Mouse (Mus musculus): ENCODE measurements at regions not wholly inside any gene's neighbourhood (a gene's known extent, or its start where the extent isn't known, plus 50 kb on each side); places are given as distances from the start of the nearest gene placed in this dataset.

DNA sequence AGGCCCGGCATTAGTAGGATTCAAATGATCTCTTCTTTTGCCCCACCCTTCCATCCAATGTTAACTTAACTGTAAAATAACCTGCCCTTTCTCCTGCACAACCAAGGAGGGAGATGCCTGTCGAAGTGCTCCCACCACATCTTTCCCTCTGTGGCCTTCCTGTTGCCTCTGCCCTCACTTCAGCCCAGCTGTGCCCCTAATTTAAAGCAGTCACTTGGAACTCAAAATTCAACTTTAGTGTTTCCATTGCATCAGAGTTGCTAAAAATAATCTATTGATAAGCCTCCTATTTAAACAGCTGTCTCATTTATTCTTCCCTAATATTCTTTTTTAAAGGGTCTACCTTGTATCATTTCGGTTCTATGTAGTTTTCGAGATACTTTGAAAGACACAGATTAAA lies 163.1 kb downstream of the Cysltr2 start:
- Histone ChIP-seq H3K9ac (ENCODE audit: control insufficient read depth, low read depth, low read length, poor library complexity, severe bottlenecking) (no peak overlapping the region), H3K9me3 (replicated peaks; ENCODE audit: insufficient read depth, low read length) (no peaks in the 10 kb centered on the region), H3K79me2 (ENCODE audit: control insufficient read depth, insufficient read depth, low read length, poor library complexity) (no peaks in the 10 kb centered on the region), H3K27ac (ENCODE audit: control insufficient read depth, low read depth, low read length) (no peak overlapping the region), H3K4me1 (ENCODE audit: control insufficient read depth in 1 of 2, insufficient read depth in 2 of 2, low read length in 2 of 2) (no peaks in the 10 kb centered on the region), H3K4me3 (ENCODE audit: control insufficient read depth in 1 of 2, insufficient read depth in 1 of 2, low read depth in 2 of 2, low read length in 2 of 2) (no peak overlapping the region), H3K27me3 (ENCODE audit: control insufficient read depth in 1 of 2, insufficient read depth in 2 of 2, low read length in 2 of 2) (no peaks in the 10 kb centered on the region), H3K36me3 (ENCODE audit: control insufficient read depth in 1 of 2, insufficient read depth in 2 of 2, low read length in 2 of 2) (no peaks in the 10 kb centered on the region)
- TF ChIP-seq MYC (IDR thresholded peaks at IDR 0.05; ENCODE audit: low read depth, low read length) = no peak
- no peak for TF ChIP-seq ZKSCAN1 (IDR thresholded peaks at IDR 0.05; ENCODE audit: low read depth, low read length)
- no peak for TF ChIP-seq KAT2A (conservative IDR thresholded peaks at IDR 0.05; ENCODE audit: low read depth, low read length)
- no peak for TF ChIP-seq NELFE (IDR thresholded peaks at IDR 0.05; ENCODE audit: low read depth, low read length)
- no peak for DNase-seq (ENCODE audit: low read depth, low spot score)

DNA sequence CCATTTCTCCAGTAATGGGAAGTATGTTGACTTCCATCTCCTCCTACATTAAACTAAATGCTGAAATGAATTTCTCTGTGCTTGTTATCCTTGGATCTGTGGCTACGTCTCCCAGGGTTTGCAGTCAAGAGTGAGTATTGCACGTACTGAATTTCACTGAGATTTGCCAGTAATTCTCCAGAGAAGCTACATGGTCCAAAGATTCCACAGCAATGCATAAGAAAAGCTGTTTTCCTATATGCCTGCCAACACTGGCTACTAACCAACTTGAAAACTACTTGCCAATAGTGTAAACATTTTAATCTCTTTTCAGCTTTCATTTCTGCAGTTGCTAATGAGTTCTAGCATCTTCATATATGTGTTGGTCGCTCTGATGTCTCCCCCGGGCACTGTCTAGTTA lies 164.4 kb downstream of the Cysltr2 start:
- Histone ChIP-seq H3K9me3 (replicated peaks; ENCODE audit: insufficient read depth, low read length) (no peaks in the 10 kb centered on the region), H3K4me3 (ENCODE audit: control insufficient read depth in 1 of 2, insufficient read depth in 1 of 2, low read depth in 2 of 2, low read length in 2 of 2) (no peak overlapping the region), H3K27ac (ENCODE audit: control insufficient read depth, low read depth, low read length) (no peak overlapping the region), H3K36me3 (ENCODE audit: control insufficient read depth in 1 of 2, insufficient read depth in 2 of 2, low read length in 2 of 2) (no peaks in the 10 kb centered on the region), H3K4me1 (ENCODE audit: control insufficient read depth in 1 of 2, insufficient read depth in 2 of 2, low read length in 2 of 2) (no peaks in the 10 kb centered on the region), H3K79me2 (ENCODE audit: control insufficient read depth, insufficient read depth, low read length, poor library complexity) (no peaks in the 10 kb centered on the region), H3K9ac (ENCODE audit: control insufficient read depth, low read depth, low read length, poor library complexity, severe bottlenecking) (no peak overlapping the region), H3K27me3 (ENCODE audit: control insufficient read depth in 1 of 2, insufficient read depth in 2 of 2, low read length in 2 of 2) (no peaks in the 10 kb centered on the region)
- TF ChIP-seq E2F4 (IDR thresholded peaks at IDR 0.05; ENCODE audit: borderline replicate concordance, low read depth, low read length) (no peak), SMC3 (IDR thresholded peaks at IDR 0.05; ENCODE audit: low read depth, low read length) (no peak), MYB (IDR thresholded peaks at IDR 0.05; ENCODE audit: low read depth, low read length) (no peak), MYC (IDR thresholded peaks at IDR 0.05; ENCODE audit: low read depth, low read length) (no peak), TAL1 (IDR thresholded peaks at IDR 0.05; ENCODE audit: low read length) (no peak), TBP (IDR thresholded peaks at IDR 0.05; ENCODE audit: low read depth, low read length) (no peak), HCFC1 (IDR thresholded peaks at IDR 0.05; ENCODE audit: low read depth, low read length) (no peak), EP300 (IDR thresholded peaks at IDR 0.05; ENCODE audit: low read depth in 1 of 2, low read length in 2 of 2) (no peak), MEF2A (IDR thresholded peaks at IDR 0.05; ENCODE audit: extremely low read depth, insufficient replicate concordance, low read depth, low read length, poor library complexity, severe bottlenecking) (no peak), BHLHE40 (IDR thresholded peaks at IDR 0.05; ENCODE audit: borderline replicate concordance, low read depth, low read length) (no peak), ETS1 (IDR thresholded peaks at IDR 0.05; ENCODE audit: low read depth, low read length) (no peak), KAT2A (conservative IDR thresholded peaks at IDR 0.05; ENCODE audit: low read depth, low read length) (no peak), GATA1 (IDR thresholded peaks at IDR 0.05; ENCODE audit: low read depth, low read length) (no peak), ZKSCAN1 (IDR thresholded peaks at IDR 0.05; ENCODE audit: low read depth, low read length) (no peak), RAD21 (IDR thresholded peaks at IDR 0.05; ENCODE audit: low read depth, low read length) (no peak), ZC3H11A (IDR thresholded peaks at IDR 0.05; ENCODE audit: low read depth, low read length) (no peak)
- DNase-seq (ENCODE audit: low read depth, low spot score) = no peak

All from MEL (cell line).